Mouse (Mus musculus) liver, embryonic 14.5 days (tissue): Measurements from ENCODE around the gene Gpd2. TPM values are rescaled to one million over a fixed set of nuclear protein-coding genes. Genes with fewer than 3 reads are reported as not detected.
A peak's percentile ranks its signal among the peaks of the same experiment; 100 is the strongest.

Experiments used
- ATAC-seq: fragments of 200-750 bp; cut with Nextera tagmentation; 2 replicates; pipeline ENCODE4 v1.8.0; 2017; ENCODE audit warnings: moderate number of reproducible peaks, mild to moderate bottlenecking, moderate library complexity; ENCODE audit not compliant: insufficient read depth
- DNase-seq, 3 experiments: peaks; one replicate each; pipeline ENCODE4 v3.0.0-alpha.2; 2012 to 2013; ENCODE audit warnings: low read depth in 3 of 3, low spot score in 3 of 3
- H3K27ac ChIP-seq: fragments of 300-500 bp; sonication (generic); 2 replicates; pipeline ENCODE4 v1.5.1; 2014; ENCODE audit warnings: moderate library complexity, mild to moderate bottlenecking, control low read depth, inconsistent platforms
- H3K27me3 ChIP-seq: fragments of 300-500 bp; sonication (generic); 2 replicates; pipeline ENCODE4 v1.6.1; 2014; ENCODE audit warnings: mild to moderate bottlenecking, low read length, moderate library complexity; ENCODE audit not compliant: control insufficient read depth, insufficient read depth
- H3K36me3 ChIP-seq: fragments of 300-500 bp; sonication (generic); replicated peaks from 2 replicates; pipeline ENCODE4 v1.6.1; 2014; ENCODE audit warnings: low read depth; ENCODE audit not compliant: control insufficient read depth, insufficient read depth
- H3K4me1 ChIP-seq, 2 experiments: fragments of 200-500 bp in 1 of 2; fragments of 300-500 bp in 1 of 2; sonication (generic) in 1 of 2; replicated peaks; 2 replicates each; pipeline ENCODE4 v1.6.1; 2012 to 2014; ENCODE audit warnings: antibody characterized with exemption in 1 of 2, inconsistent platforms in 1 of 2, low read length in 1 of 2; ENCODE audit not compliant: control insufficient read depth in 2 of 2, insufficient read depth in 2 of 2
- H3K4me2 ChIP-seq: fragments of 300-500 bp; sonication (generic); 2 replicates; pipeline ENCODE4 v1.6.1; 2014; ENCODE audit warnings: low read depth, mild to moderate bottlenecking, control low read depth, moderate library complexity
- H3K4me3 ChIP-seq, 2 experiments: fragments of 200-500 bp in 1 of 2; fragments of 300-500 bp in 1 of 2; sonication (generic) in 1 of 2; 2 replicates each; pipeline ENCODE4 v1.5.1; 2012 to 2014; ENCODE audit warnings: low read depth in 2 of 2, low read length in 2 of 2, mild to moderate bottlenecking in 2 of 2, control low read depth in 1 of 2, inconsistent platforms in 1 of 2, moderate library complexity in 1 of 2; ENCODE audit not compliant: insufficient read depth in 1 of 2
- H3K9ac ChIP-seq: fragments of 300-500 bp; sonication (generic); replicated peaks from 2 replicates; pipeline ENCODE4 v1.6.1; 2014; ENCODE audit warnings: mild to moderate bottlenecking, control low read depth, moderate library complexity
- H3K9me3 ChIP-seq: fragments of 300-500 bp; sonication (generic); 2 replicates; pipeline ENCODE4 v1.6.1; 2016; ENCODE audit warnings: low read length, mixed read lengths; ENCODE audit not compliant: control insufficient read depth
- CTCF ChIP-seq: IDR thresholded peaks from 2 replicates; pipeline ENCODE4 v1.5.1; 2016; ENCODE audit warnings: antibody characterized with exemption, low read depth, control low read depth
- EP300 ChIP-seq: IDR thresholded peaks from 2 replicates; pipeline ENCODE4 v1.6.1; 2016; ENCODE audit warnings: antibody characterized with exemption, low read depth
- WGBS: fragments of 180-500 bp; shearing (Covaris S2); extraction: QIAGEN DNeasy Blood & Tissue Kit; methylation state at CpG from one replicate; pipeline ENCODE4 v1.1.7; 2014; ENCODE audit not compliant: insufficient replicate concordance; 5-methylcytosine and 5-hydroxymethylcytosine counted together
- polyA plus RNA-seq, 2 experiments: library from polyadenylated mRNA; depleted of rRNA in 1 of 2; stranded (reverse) in 1 of 2; unstranded in 1 of 2; fragments of >200 nt; fragmentation: Nextera tagmentation in 1 of 2; extraction: Ambion mirVana in 1 of 2; gene quantifications; 2 replicates each; pipeline versions ENCODE4 v1.2.1 to v1.2.3; 2012 to 2014

Gpd2 gene
- polyA plus RNA-seq, 2 experiments, result 2.1 to 4.7 TPM

- H3K27ac ChIP-seq, result no peak overlapping the region
- H3K4me1 ChIP-seq, result peaks cover 0 to 7% of the 10 kb centered on the region in 2 experiments; a peak in 3 of 4 replicates
- peak; percentile 88; the same call in 1 of the 2 replicates for ATAC-seq
- H3K36me3 ChIP-seq, result no peaks in the 10 kb centered on the region
- no peak overlapping the region for H3K4me3 ChIP-seq
- H3K4me2 ChIP-seq, result no peak overlapping the region
- H3K9ac ChIP-seq, result no peak overlapping the region
- no peaks in the 10 kb centered on the region for H3K27me3 ChIP-seq
- peak; percentile 22 to 42 (median 39) for DNase-seq
- no peaks in the 10 kb centered on the region for H3K9me3 ChIP-seq
- WGBS, result 36% methylated on average over 9 of the region's 9 CpGs
- no peak for TF ChIP-seq CTCF
- TF ChIP-seq EP300, result peak; percentile 79
Observed at GRCm38 (mm10) chr2:57350615-57351014, 113.2 kb downstream of the Gpd2 start.

GRCm38 (mm10) chr2:57353722-57354432 lies 116.4 kb downstream of the Gpd2 start:
- Histone ChIP-seq H3K4me3 (no peak overlapping the region), H3K9ac (no peak overlapping the region), H3K4me2 (no peak overlapping the region), H3K27me3 (no peaks in the 10 kb centered on the region), H3K36me3 (no peaks in the 10 kb centered on the region), H3K27ac (no peak overlapping the region), H3K9me3 (no peaks in the 10 kb centered on the region), H3K4me1 (peaks cover 0 to 7% of the 10 kb centered on the region in 2 experiments; a peak in 3 of 4 replicates)
- ATAC-seq (no peak), DNase-seq (no peak)
- no peak for TF ChIP-seq CTCF
- WGBS, result 76% methylated on average over 9 of the region's 9 CpGs

GRCm38 (mm10) chr2:57354848-57355247 lies 117.4 kb downstream of the Gpd2 start:
- no peak for ATAC-seq
- Histone ChIP-seq H3K4me3 (no peak overlapping the region), H3K4me2 (no peak overlapping the region), H3K27ac (no peak overlapping the region), H3K27me3 (no peaks in the 10 kb centered on the region), H3K36me3 (no peaks in the 10 kb centered on the region), H3K9me3 (no peaks in the 10 kb centered on the region), H3K4me1 (peaks cover 0 to 7% of the 10 kb centered on the region in 2 experiments; a peak in 3 of 4 replicates), H3K9ac (no peak overlapping the region)
- no peak for DNase-seq
- 63% methylated on average over 3 of the region's 3 CpGs for WGBS
- TF ChIP-seq CTCF (no peak), EP300 (no peak)

DNA sequence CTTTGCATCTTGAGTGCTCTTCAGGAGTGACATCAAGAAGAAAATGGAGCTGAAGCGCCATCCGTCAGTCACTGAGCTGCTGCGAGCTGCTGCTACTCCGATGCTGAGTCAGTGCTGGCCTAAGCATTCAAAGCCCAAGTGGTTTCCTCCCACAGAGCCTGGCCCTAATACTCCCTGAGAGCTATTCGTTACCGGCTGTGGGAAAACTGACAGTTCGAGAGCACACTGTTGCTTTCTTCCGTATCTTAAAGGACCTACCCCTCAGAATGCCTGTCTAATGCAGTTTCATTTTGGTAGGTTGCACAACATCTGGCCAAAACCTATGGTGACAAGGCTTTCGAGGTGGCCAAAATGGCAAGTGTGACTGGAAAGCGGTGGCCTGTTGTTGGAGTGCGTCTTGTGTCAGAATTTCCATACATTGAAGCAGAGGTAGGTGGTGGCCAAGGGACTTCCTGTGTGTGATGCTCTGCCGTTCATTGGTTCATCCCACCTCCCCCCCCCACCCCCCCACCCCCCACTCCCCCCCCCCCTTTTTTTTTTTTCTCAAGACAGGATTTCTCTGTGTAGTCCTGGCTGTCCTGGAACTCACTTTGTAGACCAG lies 118.9 kb downstream of the Gpd2 start:
- no peak overlapping the region for H3K9ac ChIP-seq
- H3K27me3 ChIP-seq, result no peaks in the 10 kb centered on the region
- no peak for ATAC-seq
- DNase-seq, result no peak
- no peaks in the 10 kb centered on the region for H3K9me3 ChIP-seq
- H3K4me2 ChIP-seq, result no peak overlapping the region
- 59% methylated on average over 12 of the region's 12 CpGs for WGBS
- no peaks in the 10 kb centered on the region for H3K36me3 ChIP-seq
- TF ChIP-seq EP300 (no peak), CTCF (no peak)
- H3K4me1 ChIP-seq, result no peaks in the 10 kb centered on the region
- no peak overlapping the region for H3K27ac ChIP-seq
- no peak overlapping the region for H3K4me3 ChIP-seq

DNA sequence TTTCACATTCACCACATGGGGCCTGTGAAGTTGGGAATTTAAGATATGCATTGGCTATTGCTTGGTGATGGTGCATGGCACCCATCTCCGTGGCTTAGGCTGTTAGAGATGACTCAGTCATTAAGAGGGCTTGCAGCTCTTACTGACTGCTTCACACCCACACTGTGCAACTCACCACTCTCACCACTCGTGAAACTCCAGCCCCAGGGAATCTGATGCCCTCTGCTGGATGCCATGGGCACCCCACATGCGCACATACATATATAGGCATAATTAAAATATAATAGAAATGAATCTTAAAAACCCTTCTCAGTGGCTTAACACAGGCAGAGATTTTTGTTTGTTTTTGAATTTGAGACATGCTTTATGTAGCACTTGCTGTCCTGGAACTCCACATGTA lies 125.1 kb downstream of the Gpd2 start:
- no peak for TF ChIP-seq EP300
- TF ChIP-seq CTCF, result peak; percentile 39
- no peak overlapping the region for H3K4me2 ChIP-seq
- no peaks in the 10 kb centered on the region for H3K36me3 ChIP-seq
- H3K4me1 ChIP-seq, result no peaks in the 10 kb centered on the region
- DNase-seq (no peak), ATAC-seq (no peak)
- no peak overlapping the region for H3K27ac ChIP-seq
- no peak overlapping the region for H3K9ac ChIP-seq
- H3K9me3 ChIP-seq, result no peaks in the 10 kb centered on the region
- 72% methylated on average over 3 of the region's 3 CpGs for WGBS
- H3K27me3 ChIP-seq, result no peaks in the 10 kb centered on the region
- no peak overlapping the region for H3K4me3 ChIP-seq
